Mouse (Mus musculus): ENCODE results near the gene Hebp1. TPM values are rescaled to one million over a fixed set of nuclear protein-coding genes. Genes with fewer than 3 reads are reported as not detected.

Gene Hebp1
- polyA plus RNA-seq, 1 experiment from 2014 or later: 6.2 TPM

GRCm38 (mm10) chr6:135107014-135107413, 90.8 kb downstream of the Hebp1 start:
- no peaks in the 10 kb centered on the region for H3K4me1 ChIP-seq
- H3K27me3 ChIP-seq (replicated peaks): peaks cover 3% of the 10 kb centered on the region; the same call in 1 of the 2 replicates
- ATAC-seq (ENCODE audit: low FRiP score): no peak
- 93% methylated on average over 6 of the region's 6 CpGs for WGBS
- no peak overlapping the region for H3K27ac ChIP-seq (replicated peaks)
- no peaks in the 10 kb centered on the region for H3K36me3 ChIP-seq
- H3K9me3 ChIP-seq (replicated peaks): no peaks in the 10 kb centered on the region
- H3K9ac ChIP-seq (replicated peaks): no peak overlapping the region
- no peak overlapping the region for H3K4me3 ChIP-seq (replicated peaks)
- no peak overlapping the region for H3K4me2 ChIP-seq

DNA sequence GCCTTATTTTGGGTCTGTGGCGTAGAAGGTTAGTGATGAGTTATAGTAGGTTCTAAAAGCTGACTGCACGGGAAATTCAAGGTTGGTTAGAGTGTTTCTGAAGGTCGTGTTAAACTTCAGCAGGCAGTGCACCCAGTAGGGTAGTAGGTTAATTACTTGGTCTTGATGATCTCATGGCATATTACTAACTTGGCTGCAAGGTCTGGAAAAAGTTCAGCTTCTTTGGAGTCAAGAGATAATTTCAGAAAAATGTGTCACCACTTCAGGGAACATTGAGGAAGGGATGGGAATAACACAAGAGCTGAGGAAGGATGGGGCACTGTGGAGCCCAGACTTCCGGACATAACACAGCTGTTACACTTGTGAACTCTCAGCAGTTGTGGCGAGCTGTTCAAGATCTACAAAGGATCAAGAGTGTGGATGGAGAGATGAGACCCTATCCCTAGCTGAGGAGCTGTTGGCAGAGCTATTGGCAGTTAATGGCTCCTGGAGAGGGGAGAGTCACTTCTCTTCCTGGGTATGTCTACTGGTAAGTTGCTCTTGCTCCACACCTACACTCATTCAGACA, 95.0 kb downstream of the Hebp1 start:
- 77% methylated on average over 5 of the region's 5 CpGs for WGBS
- Histone ChIP-seq H3K4me2 (no peak overlapping the region), H3K9me3 (replicated peaks) (no peaks in the 10 kb centered on the region), H3K36me3 (no peaks in the 10 kb centered on the region), H3K4me1 (no peaks in the 10 kb centered on the region), H3K27me3 (replicated peaks) (peaks cover 3% of the 10 kb centered on the region; the same call in 1 of the 2 replicates), H3K27ac (replicated peaks) (no peak overlapping the region), H3K9ac (replicated peaks) (no peak overlapping the region), H3K4me3 (replicated peaks) (no peak overlapping the region)
- no peak for ATAC-seq (ENCODE audit: low FRiP score)

DNA sequence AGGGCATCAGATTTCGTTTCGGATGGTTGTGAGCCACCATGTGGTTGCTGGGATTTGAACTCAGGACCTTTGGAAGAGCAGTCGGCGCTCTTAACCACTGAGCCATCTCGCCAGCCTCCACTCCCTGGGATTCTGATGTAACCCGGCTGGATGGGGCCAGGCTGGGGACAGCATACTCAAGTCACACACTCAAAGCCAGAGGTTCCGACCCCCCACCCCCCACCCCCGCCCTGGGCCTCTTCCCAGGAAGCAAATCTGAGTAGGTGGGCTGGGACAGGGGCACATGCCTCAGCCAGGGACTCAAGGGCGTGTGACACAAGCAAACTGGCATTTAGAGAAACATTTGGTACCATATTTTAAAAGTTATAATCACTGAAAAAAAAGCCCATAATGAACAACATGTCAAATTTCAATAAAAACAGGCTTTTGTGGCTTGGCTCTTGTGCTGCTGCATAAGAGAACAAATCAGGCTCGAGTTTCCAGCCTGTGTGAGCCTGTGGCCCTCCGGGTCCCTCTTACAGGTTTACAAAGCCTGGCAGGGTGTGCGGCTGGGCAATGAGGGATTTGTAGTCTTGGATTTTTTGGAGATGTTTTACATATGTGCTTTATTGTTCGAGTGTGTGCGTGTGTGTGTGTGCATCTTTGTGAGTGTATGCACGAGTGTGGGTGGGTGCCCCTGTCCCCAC, 96.9 kb downstream of the Hebp1 start:
- Histone ChIP-seq H3K4me3 (replicated peaks) (no peak overlapping the region), H3K9ac (replicated peaks) (no peak overlapping the region), H3K36me3 (no peaks in the 10 kb centered on the region), H3K4me1 (no peaks in the 10 kb centered on the region), H3K4me2 (no peak overlapping the region), H3K9me3 (replicated peaks) (no peaks in the 10 kb centered on the region), H3K27me3 (replicated peaks) (peaks cover 3% of the 10 kb centered on the region; the same call in 1 of the 2 replicates), H3K27ac (replicated peaks) (no peak overlapping the region)
- 82% methylated on average over 15 of the region's 15 CpGs for WGBS
- ATAC-seq (ENCODE audit: low FRiP score): no peak

DNA sequence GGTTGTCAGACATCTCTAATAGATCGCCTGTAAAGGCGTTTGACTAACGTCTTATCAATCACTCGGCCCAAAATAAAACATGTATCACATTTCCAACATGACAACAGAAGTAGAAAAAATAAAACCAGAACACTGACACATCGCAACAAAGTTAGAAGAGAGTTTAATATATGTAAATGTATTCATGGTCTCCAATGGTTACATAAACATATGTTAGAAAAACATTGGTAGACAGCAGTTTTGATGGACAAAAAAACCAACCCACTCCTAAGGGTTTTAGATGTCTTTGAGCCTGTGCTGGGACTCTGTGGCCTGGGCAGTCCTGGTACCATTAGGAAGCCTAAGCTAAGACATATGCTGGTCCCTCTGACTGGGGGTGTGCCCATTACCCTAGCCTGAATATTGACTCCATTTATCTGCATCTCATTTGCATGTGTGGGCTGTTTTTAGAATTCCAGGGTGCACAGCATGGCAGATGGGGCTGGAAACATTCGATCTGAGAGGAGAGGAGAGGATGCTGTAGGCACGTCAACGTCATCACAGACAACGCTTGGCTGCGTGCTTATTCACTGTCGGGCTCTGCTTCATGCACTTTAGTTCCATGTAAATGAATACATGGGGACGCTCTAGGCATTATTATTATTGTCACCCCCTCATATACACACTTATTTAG, 104.9 kb downstream of the Hebp1 start:
- Histone ChIP-seq H3K36me3 (no peaks in the 10 kb centered on the region), H3K27me3 (replicated peaks) (peaks cover 4% of the 10 kb centered on the region; the same call in 1 of the 2 replicates), H3K9ac (replicated peaks) (no peak overlapping the region), H3K4me1 (peaks cover 4% of the 10 kb centered on the region), H3K4me2 (no peak overlapping the region), H3K27ac (replicated peaks) (no peak overlapping the region), H3K4me3 (replicated peaks) (no peak overlapping the region), H3K9me3 (replicated peaks) (no peaks in the 10 kb centered on the region)
- no peak for ATAC-seq (ENCODE audit: low FRiP score)
- 77% methylated on average over 12 of the region's 12 CpGs for WGBS

DNA sequence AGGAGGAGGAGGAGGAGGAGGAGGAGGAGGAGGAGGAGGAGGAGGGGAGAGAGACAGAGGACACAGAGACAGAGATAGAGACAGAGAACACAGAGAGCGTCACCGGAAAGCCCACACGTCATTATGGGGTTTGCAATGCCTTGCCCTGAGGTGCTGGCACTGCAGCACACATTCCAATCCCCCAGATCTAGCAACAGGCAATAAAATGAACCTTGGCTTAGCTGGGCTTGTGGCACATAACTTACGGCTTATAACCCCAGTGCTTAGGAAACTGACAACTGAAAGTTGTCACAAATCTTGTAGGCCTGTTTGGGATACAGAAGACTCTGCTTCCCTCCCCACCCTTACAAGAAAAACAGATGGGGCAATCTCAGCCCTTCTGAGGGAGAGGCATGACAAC, 107.2 kb downstream of the Hebp1 start:
- ATAC-seq (ENCODE audit: low FRiP score): no peak
- no peaks in the 10 kb centered on the region for H3K9me3 ChIP-seq (replicated peaks)
- 35% methylated on average over 4 of the region's 4 CpGs for WGBS
- peaks cover 9% of the 10 kb centered on the region for H3K4me1 ChIP-seq
- no peak overlapping the region for H3K9ac ChIP-seq (replicated peaks)
- no peak overlapping the region for H3K4me3 ChIP-seq (replicated peaks)
- H3K27me3 ChIP-seq (replicated peaks): peaks cover 4% of the 10 kb centered on the region; the same call in 1 of the 2 replicates
- no peak overlapping the region for H3K27ac ChIP-seq (replicated peaks)
- no peak overlapping the region for H3K4me2 ChIP-seq
- H3K36me3 ChIP-seq: no peaks in the 10 kb centered on the region

DNA sequence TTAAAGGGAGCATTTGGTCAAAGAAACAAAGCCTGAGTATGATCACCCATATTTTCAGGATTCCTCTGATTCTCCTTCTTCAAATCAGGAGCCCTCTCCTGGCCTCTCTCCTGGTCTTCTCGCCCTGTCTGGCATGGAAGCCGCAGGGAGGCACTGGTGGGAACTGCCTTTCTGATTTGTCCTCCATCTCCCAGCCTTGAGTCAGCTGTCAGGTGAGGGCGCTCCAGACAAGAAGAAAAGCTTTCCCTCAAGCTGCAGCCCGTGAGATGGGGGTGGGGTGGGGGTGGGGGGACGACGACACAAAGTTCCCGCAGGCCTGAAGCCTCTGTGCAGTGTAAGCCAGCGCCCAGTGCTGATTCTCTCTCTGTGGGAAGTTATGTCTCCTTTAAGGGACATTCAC, 108.0 kb downstream of the Hebp1 start:
- Histone ChIP-seq H3K36me3 (no peaks in the 10 kb centered on the region), H3K4me1 (peaks cover 9% of the 10 kb centered on the region), H3K27me3 (replicated peaks) (peaks cover 4% of the 10 kb centered on the region; the same call in 1 of the 2 replicates), H3K4me2 (no peak overlapping the region), H3K4me3 (replicated peaks) (no peak overlapping the region), H3K27ac (replicated peaks) (no peak overlapping the region), H3K9ac (replicated peaks) (no peak overlapping the region), H3K9me3 (replicated peaks) (no peaks in the 10 kb centered on the region)
- ATAC-seq (ENCODE audit: low FRiP score): no peak
- WGBS: 15% methylated on average over 8 of the region's 8 CpGs

- Histone ChIP-seq H3K9ac (replicated peaks) (no peak overlapping the region; the same call in 1 of the 2 replicates), H3K27ac (replicated peaks) (peak overlapping the region; percentile 33; the same call in 1 of the 2 replicates)
- peak; percentile 85 for ATAC-seq (ENCODE audit: low FRiP score)
These were observed 109.9 kb downstream of the Hebp1 start for GRCm38 (mm10) chr6:135087721-135088451.

More at GRCm38 (mm10) chr6:135087721-135088451, 109.9 kb downstream of the Hebp1 start:
- peaks cover 4% of the 10 kb centered on the region; the same call in 1 of the 2 replicates for H3K27me3 ChIP-seq (replicated peaks)
- H3K9me3 ChIP-seq (replicated peaks): no peaks in the 10 kb centered on the region
- H3K4me3 ChIP-seq (replicated peaks): peak overlapping the region; percentile 24
- H3K4me2 ChIP-seq: peak overlapping the region; percentile 49
- peaks cover 9% of the 10 kb centered on the region for H3K4me1 ChIP-seq
- no peaks in the 10 kb centered on the region for H3K36me3 ChIP-seq
- WGBS: 22% methylated on average over 19 of the region's 19 CpGs

Other genes starting within 250 kb of the Hebp1 start
- gene Apold1, start 216.3 kb downstream of the Hebp1 start, polyA plus RNA-seq (2015; fragmentation: Nextera tagmentation; extraction: Ambion mirVana): 4.0 and 4.1 TPM in 2 replicates
- gene Ddx47, start 186.4 kb downstream of the Hebp1 start, polyA plus RNA-seq (2015; fragmentation: Nextera tagmentation; extraction: Ambion mirVana): 74.6 and 86.6 TPM in 2 replicates
- 0.40 and 3.3 TPM in 2 replicates for gene Gprc5a, start 132.4 kb downstream of the Hebp1 start, polyA plus RNA-seq (2015; fragmentation: Nextera tagmentation; extraction: Ambion mirVana)
- not detected in 2 replicates for gene Gprc5d, start 79.7 kb downstream of the Hebp1 start, polyA plus RNA-seq (2015; fragmentation: Nextera tagmentation; extraction: Ambion mirVana)
- gene Fam234b, start within 50 bp of the Hebp1 start, polyA plus RNA-seq (2015; fragmentation: Nextera tagmentation; extraction: Ambion mirVana): 99.6 and 105 TPM in 2 replicates
- gene Gsg1, start 56.3 kb upstream of the Hebp1 start, polyA plus RNA-seq (2015; fragmentation: Nextera tagmentation; extraction: Ambion mirVana): 0.59 TPM in 1 of 2 replicates, not detected in the other
- 0.14 TPM in 1 of 2 replicates, not detected in the other for gene Pbp2, start 112.4 kb upstream of the Hebp1 start, polyA plus RNA-seq (2015; fragmentation: Nextera tagmentation; extraction: Ambion mirVana)
- gene Emp1, start 164.5 kb upstream of the Hebp1 start, polyA plus RNA-seq (2015; fragmentation: Nextera tagmentation; extraction: Ambion mirVana): 12.3 and 19.4 TPM in 2 replicates

All from neural tube, embryonic 15.5 days (tissue).